Mouse (Mus musculus): ENCODE data around the gene Gpr35. TPM values are rescaled to one million over a fixed set of nuclear protein-coding genes. Genes with fewer than 3 reads are reported as not detected.
A peak's percentile ranks its signal among the peaks of the same experiment; 100 is the strongest.

Gene Gpr35
- polyA plus RNA-seq, 1 experiment from 2014 or later: 4.8 TPM

GRCm38 (mm10) chr1:92907632-92908360 is 42.9 kb upstream of the Gpr35 start:
- peak overlapping the region; percentile 89 for H3K27ac ChIP-seq (ENCODE audit: low read depth, low read length)
- H3K9me3 ChIP-seq (ENCODE audit: control insufficient read depth): no peaks in the 10 kb centered on the region
- no peak for TF ChIP-seq CTCF (IDR thresholded peaks at IDR 0.05; ENCODE audit: low read depth)
- WGBS: 39% methylated on average over 20 of the region's 20 CpGs
- H3K27me3 ChIP-seq (replicated peaks; ENCODE audit: control insufficient read depth, insufficient read depth, low read length): no peaks in the 10 kb centered on the region
- no peak for ATAC-seq
- H3K4me3 ChIP-seq (ENCODE audit: low read depth, low read length): peak overlapping the region; percentile 73
- H3K4me2 ChIP-seq (replicated peaks; ENCODE audit: low read depth): peak overlapping the region; percentile 76
- no peaks in the 10 kb centered on the region for H3K36me3 ChIP-seq (ENCODE audit: control insufficient read depth, insufficient read depth)
- H3K4me1 ChIP-seq (replicated peaks; ENCODE audit: control insufficient read depth, insufficient read depth, low read length): peaks cover 12% of the 10 kb centered on the region; the same call in 1 of the 2 replicates
- H3K9ac ChIP-seq (ENCODE audit: low read depth, low read length): peak overlapping the region; percentile 60

- Histone ChIP-seq H3K4me2 (replicated peaks; ENCODE audit: low read depth) (no peak overlapping the region), H3K9ac (ENCODE audit: low read depth, low read length) (no peak overlapping the region), H3K4me3 (ENCODE audit: low read depth, low read length) (no peak overlapping the region), H3K36me3 (ENCODE audit: control insufficient read depth, insufficient read depth) (peaks cover under 1% of the 10 kb centered on the region; the same call in 1 of the 2 replicates), H3K4me1 (replicated peaks; ENCODE audit: control insufficient read depth, insufficient read depth, low read length) (peaks cover 8% of the 10 kb centered on the region; the same call in 1 of the 2 replicates), H3K27ac (ENCODE audit: low read depth, low read length) (no peak overlapping the region), H3K27me3 (replicated peaks; ENCODE audit: control insufficient read depth, insufficient read depth, low read length) (no peaks in the 10 kb centered on the region), H3K9me3 (ENCODE audit: control insufficient read depth) (no peaks in the 10 kb centered on the region)
- 97% methylated on average over 3 of the region's 3 CpGs for WGBS
- ATAC-seq: no peak
- TF ChIP-seq CTCF (IDR thresholded peaks at IDR 0.05; ENCODE audit: low read depth): no peak
Measured at GRCm38 (mm10) chr1:92908664-92909063, 42.0 kb upstream of the Gpr35 start.

- Histone ChIP-seq H3K9ac (ENCODE audit: low read depth, low read length) (no peak overlapping the region), H3K4me3 (ENCODE audit: low read depth, low read length) (no peak overlapping the region), H3K4me2 (replicated peaks; ENCODE audit: low read depth) (no peak overlapping the region), H3K27me3 (replicated peaks; ENCODE audit: control insufficient read depth, insufficient read depth, low read length) (no peaks in the 10 kb centered on the region), H3K36me3 (ENCODE audit: control insufficient read depth, insufficient read depth) (peaks cover 4% of the 10 kb centered on the region; the same call in 1 of the 2 replicates), H3K27ac (ENCODE audit: low read depth, low read length) (no peak overlapping the region), H3K9me3 (ENCODE audit: control insufficient read depth) (no peaks in the 10 kb centered on the region), H3K4me1 (replicated peaks; ENCODE audit: control insufficient read depth, insufficient read depth, low read length) (peaks cover 8% of the 10 kb centered on the region; the same call in 1 of the 2 replicates)
- TF ChIP-seq CTCF (IDR thresholded peaks at IDR 0.05; ENCODE audit: low read depth): peak; percentile 62
- WGBS: 74% methylated on average over 4 of the region's 4 CpGs
- no peak for ATAC-seq
Measured at GRCm38 (mm10) chr1:92909068-92909467, 41.6 kb upstream of the Gpr35 start.

GRCm38 (mm10) chr1:92910239-92910885 is 40.3 kb upstream of the Gpr35 start, which contains the start of gene Rnpepl1:
Rnpepl1 (plus strand) TSS chr1:92910783.
- H3K9me3 ChIP-seq (ENCODE audit: control insufficient read depth): no peaks in the 10 kb centered on the region
- peaks cover 16% of the 10 kb centered on the region for H3K36me3 ChIP-seq (ENCODE audit: control insufficient read depth, insufficient read depth)
- peak; percentile 63 for ATAC-seq
- peak within 1 kb of the TSS; percentile 98 for H3K9ac ChIP-seq (ENCODE audit: low read depth, low read length)
- H3K27ac ChIP-seq (ENCODE audit: low read depth, low read length): peak within 1 kb of the TSS; percentile 98
- peak; percentile 81 for TF ChIP-seq CTCF (IDR thresholded peaks at IDR 0.05; ENCODE audit: low read depth)
- H3K4me3 ChIP-seq (ENCODE audit: low read depth, low read length): peak within 1 kb of the TSS; percentile 83
- H3K4me2 ChIP-seq (replicated peaks; ENCODE audit: low read depth): peak within 1 kb of the TSS; percentile 93
- peaks cover 8% of the 10 kb centered on the region; the same call in 1 of the 2 replicates for H3K4me1 ChIP-seq (replicated peaks; ENCODE audit: control insufficient read depth, insufficient read depth, low read length)
- no peaks in the 10 kb centered on the region for H3K27me3 ChIP-seq (replicated peaks; ENCODE audit: control insufficient read depth, insufficient read depth, low read length)
- WGBS: under 1% methylated on average over 53 of the region's 57 CpGs

- Histone ChIP-seq H3K27ac (ENCODE audit: low read depth, low read length) (peak overlapping the region; percentile 98), H3K9me3 (ENCODE audit: control insufficient read depth) (no peaks in the 10 kb centered on the region), H3K36me3 (ENCODE audit: control insufficient read depth, insufficient read depth) (peaks cover 23% of the 10 kb centered on the region), H3K4me1 (replicated peaks; ENCODE audit: control insufficient read depth, insufficient read depth, low read length) (peaks cover 8% of the 10 kb centered on the region; the same call in 1 of the 2 replicates), H3K9ac (ENCODE audit: low read depth, low read length) (peak overlapping the region; percentile 98), H3K27me3 (replicated peaks; ENCODE audit: control insufficient read depth, insufficient read depth, low read length) (no peaks in the 10 kb centered on the region), H3K4me3 (ENCODE audit: low read depth, low read length) (peak overlapping the region; percentile 83), H3K4me2 (replicated peaks; ENCODE audit: low read depth) (peak overlapping the region; percentile 93)
- peak; percentile 36 for ATAC-seq
- WGBS: under 1% methylated on average over 73 of the region's 85 CpGs
- TF ChIP-seq CTCF (IDR thresholded peaks at IDR 0.05; ENCODE audit: low read depth): peak; percentile 19
Measured at GRCm38 (mm10) chr1:92910925-92911720, 39.5 kb upstream of the Gpr35 start.
